Mouse (Mus musculus) ES-Bruce4 (cell line): ENCODE data around the gene Lmnb2. TPM values are rescaled to one million over a fixed set of nuclear protein-coding genes. Genes with fewer than 3 reads are reported as not detected.

ENCODE experiments used
- H3K27ac ChIP-seq: 2 replicates; pipeline ENCODE4 v1.5.1; 2012; ENCODE audit warnings: low read length, inconsistent platforms; ENCODE audit not compliant: insufficient read depth
- H3K27me3 ChIP-seq: 2 replicates; pipeline ENCODE4 v1.6.1; 2012; ENCODE audit warnings: mild to moderate bottlenecking, low read length, inconsistent platforms; ENCODE audit not compliant: control insufficient read depth, poor library complexity, insufficient read depth, severe bottlenecking
- H3K36me3 ChIP-seq: 2 replicates; pipeline ENCODE4 v1.6.1; 2012; ENCODE audit warnings: inconsistent platforms, mild to moderate bottlenecking, low read length, moderate library complexity; ENCODE audit not compliant: control insufficient read depth, poor library complexity, insufficient read depth, severe bottlenecking
- H3K4me1 ChIP-seq: one replicate; pipeline ENCODE4 v1.8.1; 2011; ENCODE audit warnings: low read length; ENCODE audit not compliant: control insufficient read depth, insufficient read depth
- H3K4me3 ChIP-seq: 2 replicates; pipeline ENCODE4 v1.5.1; 2011; ENCODE audit warnings: low read depth, mild to moderate bottlenecking, low read length
- H3K9ac ChIP-seq: 2 replicates; pipeline ENCODE4 v1.6.1; 2012; ENCODE audit warnings: low read depth, mild to moderate bottlenecking, inconsistent platforms; ENCODE audit not compliant: poor library complexity, severe bottlenecking
- H3K9me3 ChIP-seq: replicated peaks from 2 replicates; pipeline ENCODE4 v1.6.1; 2012; ENCODE audit warnings: mild to moderate bottlenecking, low read length, inconsistent platforms; ENCODE audit not compliant: control insufficient read depth, poor library complexity, insufficient read depth, severe bottlenecking
- CTCF ChIP-seq: IDR thresholded peaks from one replicate; pipeline ENCODE4 v1.8.1; 2011; ENCODE audit warnings: low read depth, low read length
- EP300 ChIP-seq: IDR thresholded peaks from 2 replicates; pipeline ENCODE4 v1.6.1; 2011; ENCODE audit warnings: low read depth, low read length; ENCODE audit not compliant: insufficient read depth
- POLR2A ChIP-seq: IDR thresholded peaks from one replicate; pipeline ENCODE4 v1.8.1; 2011; ENCODE audit warnings: low read length; ENCODE audit not compliant: insufficient read depth
- polyA plus RNA-seq: library from polyadenylated mRNA; stranded (reverse); fragments of >200 nt; gene quantifications from 2 replicates; pipeline ENCODE4 v1.2.4, GENCODE M21; 2011; ENCODE audit warnings: low read depth; ENCODE audit not compliant: missing spikeins, insufficient read depth, insufficient read length

The Lmnb2 gene
- polyA plus RNA-seq, 1 experiment: 25.9 TPM

GRCm38 (mm10) chr10:80943701-80944100, 25.7 kb upstream of the Lmnb2 start:
- Histone ChIP-seq H3K4me1 (peaks cover 34% of the 10 kb centered on the region), H3K36me3 (no peaks in the 10 kb centered on the region)

GRCm38 (mm10) chr10:80942919-80943318, 24.9 kb upstream of the Lmnb2 start:
- TF ChIP-seq POLR2A (no peak), EP300 (no peak), CTCF (no peak)
- H3K4me1 ChIP-seq: peaks cover 34% of the 10 kb centered on the region

More at GRCm38 (mm10) chr10:80943701-80944100, 25.7 kb upstream of the Lmnb2 start:
- H3K4me3 ChIP-seq: no peak overlapping the region
- H3K9ac ChIP-seq: no peak overlapping the region
- no peak overlapping the region; the same call in 1 of the 2 replicates for H3K27ac ChIP-seq
- no peak for TF ChIP-seq CTCF
- TF ChIP-seq POLR2A: no peak
- no peak for TF ChIP-seq EP300
- no peaks in the 10 kb centered on the region for H3K9me3 ChIP-seq
- H3K27me3 ChIP-seq: no peaks in the 10 kb centered on the region

GRCm38 (mm10) chr10:80940988-80941347, 22.9 kb upstream of the Lmnb2 start:
- H3K4me3 ChIP-seq: no peak overlapping the region
- peak overlapping the region; percentile 96 for H3K27ac ChIP-seq
- 0 out of 2 replicates have a peak overlapping the region, but pooled peaks have one; percentile 14 for H3K9ac ChIP-seq
- H3K9me3 ChIP-seq: no peaks in the 10 kb centered on the region
- H3K27me3 ChIP-seq: no peaks in the 10 kb centered on the region
- TF ChIP-seq EP300 (no peak), POLR2A (no peak), CTCF (no peak)
- H3K4me1 ChIP-seq: peaks cover 27% of the 10 kb centered on the region
- no peaks in the 10 kb centered on the region for H3K36me3 ChIP-seq

More at GRCm38 (mm10) chr10:80942919-80943318, 24.9 kb upstream of the Lmnb2 start:
- H3K9ac ChIP-seq: no peak overlapping the region
- H3K36me3 ChIP-seq: no peaks in the 10 kb centered on the region
- 0 out of 2 replicates have a peak overlapping the region, but pooled peaks have one; percentile 15 for H3K27ac ChIP-seq
- H3K9me3 ChIP-seq: no peaks in the 10 kb centered on the region
- H3K4me3 ChIP-seq: no peak overlapping the region
- no peaks in the 10 kb centered on the region for H3K27me3 ChIP-seq

GRCm38 (mm10) chr10:80940320-80940987, 22.4 kb upstream of the Lmnb2 start:
- Histone ChIP-seq H3K27ac (peak overlapping the region; percentile 96), H3K9me3 (no peaks in the 10 kb centered on the region), H3K4me3 (0 out of 2 replicates have a peak overlapping the region, but pooled peaks have one; percentile 10), H3K9ac (0 out of 2 replicates have a peak overlapping the region, but pooled peaks have one; percentile 14), H3K4me1 (peaks cover 26% of the 10 kb centered on the region), H3K36me3 (no peaks in the 10 kb centered on the region), H3K27me3 (no peaks in the 10 kb centered on the region)
- TF ChIP-seq EP300 (no peak), POLR2A (no peak), CTCF (no peak)

GRCm38 (mm10) chr10:80939671-80940070, 21.6 kb upstream of the Lmnb2 start:
- H3K9ac ChIP-seq: no peak overlapping the region
- peak overlapping the region; percentile 96 for H3K27ac ChIP-seq
- H3K4me3 ChIP-seq: peak overlapping the region; percentile 38
- no peaks in the 10 kb centered on the region for H3K27me3 ChIP-seq
- peaks cover 26% of the 10 kb centered on the region for H3K4me1 ChIP-seq
- H3K9me3 ChIP-seq: no peaks in the 10 kb centered on the region
- H3K36me3 ChIP-seq: no peaks in the 10 kb centered on the region
- no peak for TF ChIP-seq POLR2A
- TF ChIP-seq EP300: no peak
- TF ChIP-seq CTCF: no peak
